Mouse (Mus musculus) forebrain, embryonic 12.5 days (tissue): ENCODE data around the gene Baz2b. TPM values are rescaled to one million over a fixed set of nuclear protein-coding genes. Genes with fewer than 3 reads are reported as not detected.

Source experiments
- ATAC-seq: fragments of 200-750 bp; cut with Nextera tagmentation; 2 replicates; pipeline ENCODE4 v1.8.0; 2017; ENCODE audit warnings: moderate TSS enrichment; ENCODE audit not compliant: low FRiP score
- H3K27ac ChIP-seq: fragments of 300-500 bp; sonication (generic); 2 replicates; pipeline ENCODE4 v1.5.1; 2016; ENCODE audit warnings: mild to moderate bottlenecking
- H3K27me3 ChIP-seq: fragments of 300-500 bp; sonication (generic); 2 replicates; pipeline ENCODE4 v1.6.1; 2016; ENCODE audit warnings: mild to moderate bottlenecking
- H3K36me3 ChIP-seq: fragments of 300-500 bp; sonication (generic); replicated peaks from 2 replicates; pipeline ENCODE4 v1.6.1; 2016; ENCODE audit warnings: mild to moderate bottlenecking
- H3K4me1 ChIP-seq: fragments of 300-500 bp; sonication (generic); 2 replicates; pipeline ENCODE4 v1.6.1; 2016
- H3K4me2 ChIP-seq: fragments of 300-500 bp; sonication (generic); 2 replicates; pipeline ENCODE4 v1.6.1; 2016; ENCODE audit warnings: mild to moderate bottlenecking, moderate library complexity
- H3K4me3 ChIP-seq: fragments of 300-500 bp; sonication (generic); replicated peaks from 2 replicates; pipeline ENCODE4 v1.5.1; 2016; ENCODE audit warnings: mild to moderate bottlenecking
- H3K9ac ChIP-seq: fragments of 300-500 bp; sonication (generic); 2 replicates; pipeline ENCODE4 v1.6.1; 2016; ENCODE audit warnings: mild to moderate bottlenecking
- H3K9me3 ChIP-seq: fragments of 300-500 bp; sonication (generic); 2 replicates; pipeline ENCODE4 v1.6.1; 2016
- WGBS: fragments of 180-500 bp; shearing (Covaris S2); methylation state at CpG from one replicate; pipeline ENCODE4 v1.1.7; 2016; 5-methylcytosine and 5-hydroxymethylcytosine counted together
- polyA plus RNA-seq: library from polyadenylated mRNA; unstranded; fragments of >200 nt; fragmentation: Nextera tagmentation; extraction: Ambion mirVana; gene quantifications from 2 replicates; pipeline ENCODE4 v1.2.1, GENCODE M21; 2016

Gene Baz2b
- polyA plus RNA-seq, 1 experiment from 2014 or later, result 85.6 TPM

DNA sequence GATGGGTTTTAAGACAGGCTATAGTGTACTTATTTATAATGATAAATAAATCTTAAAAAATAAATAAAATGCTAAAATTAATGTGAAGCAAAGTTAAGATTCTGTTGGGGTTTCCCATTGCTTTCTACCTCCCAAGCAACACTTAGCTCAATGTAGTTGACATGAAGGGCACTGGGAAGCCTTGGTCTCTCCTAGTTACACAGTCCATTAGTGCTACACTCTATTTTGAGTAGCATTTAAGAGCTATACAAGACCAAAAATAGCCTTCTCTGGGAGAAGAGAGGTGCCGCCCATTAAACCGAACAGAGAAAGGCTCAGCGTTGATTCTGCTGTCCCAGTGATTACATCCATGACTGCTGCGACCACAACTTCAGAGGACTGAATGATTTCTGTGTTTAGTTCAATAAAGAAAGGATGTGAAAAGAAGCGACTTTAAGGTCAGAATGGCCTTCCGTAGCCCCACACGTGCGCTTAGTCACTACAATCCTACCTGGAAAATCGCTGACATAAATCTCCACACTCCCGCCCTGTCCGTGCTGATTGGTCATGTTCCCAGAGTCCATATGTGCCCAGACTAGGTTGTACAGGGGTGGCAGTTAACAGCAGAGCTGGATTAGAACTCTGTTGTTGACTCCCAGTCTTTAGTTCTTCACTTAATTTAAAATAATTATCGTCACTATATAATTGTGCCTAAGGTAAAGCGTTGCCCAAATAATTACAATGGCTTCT lies 257.2 kb downstream of the Baz2b start:
- WGBS, result 94% methylated on average over 13 of the region's 13 CpGs
- no peak for ATAC-seq
- H3K9ac ChIP-seq, result no peak overlapping the region
- H3K9me3 ChIP-seq, result no peaks in the 10 kb centered on the region
- H3K4me1 ChIP-seq, result no peaks in the 10 kb centered on the region
- H3K4me3 ChIP-seq, result no peak overlapping the region
- H3K36me3 ChIP-seq, result peaks cover 36% of the 10 kb centered on the region
- H3K4me2 ChIP-seq, result no peak overlapping the region
- H3K27ac ChIP-seq, result no peak overlapping the region
- H3K27me3 ChIP-seq, result no peaks in the 10 kb centered on the region

DNA sequence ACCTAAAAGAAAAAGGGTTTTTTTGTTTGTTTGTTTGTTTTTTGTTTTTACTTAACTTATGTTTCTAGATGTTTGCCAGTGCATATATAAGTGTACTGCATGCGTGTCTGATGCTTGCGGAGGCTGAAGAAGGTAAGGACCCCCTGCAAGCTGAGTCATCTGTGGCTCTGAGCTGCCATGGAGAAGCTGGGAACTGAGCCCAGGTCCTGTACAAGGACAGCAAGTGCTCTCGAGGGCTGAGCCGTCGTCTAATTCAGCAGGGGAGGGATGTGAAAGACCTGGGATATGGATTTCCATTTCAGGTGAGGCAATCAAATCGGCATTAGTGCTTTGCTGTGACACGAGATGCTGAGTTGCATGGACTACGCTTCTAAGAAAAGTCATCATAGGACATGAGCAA lies 257.9 kb downstream of the Baz2b start:
- Histone ChIP-seq H3K9ac (no peak overlapping the region), H3K9me3 (no peaks in the 10 kb centered on the region), H3K36me3 (peaks cover 33% of the 10 kb centered on the region), H3K4me2 (no peak overlapping the region), H3K27ac (no peak overlapping the region), H3K4me1 (no peaks in the 10 kb centered on the region), H3K4me3 (no peak overlapping the region), H3K27me3 (no peaks in the 10 kb centered on the region)
- ATAC-seq, result no peak
- 94% methylated on average over 8 of the region's 8 CpGs for WGBS

DNA sequence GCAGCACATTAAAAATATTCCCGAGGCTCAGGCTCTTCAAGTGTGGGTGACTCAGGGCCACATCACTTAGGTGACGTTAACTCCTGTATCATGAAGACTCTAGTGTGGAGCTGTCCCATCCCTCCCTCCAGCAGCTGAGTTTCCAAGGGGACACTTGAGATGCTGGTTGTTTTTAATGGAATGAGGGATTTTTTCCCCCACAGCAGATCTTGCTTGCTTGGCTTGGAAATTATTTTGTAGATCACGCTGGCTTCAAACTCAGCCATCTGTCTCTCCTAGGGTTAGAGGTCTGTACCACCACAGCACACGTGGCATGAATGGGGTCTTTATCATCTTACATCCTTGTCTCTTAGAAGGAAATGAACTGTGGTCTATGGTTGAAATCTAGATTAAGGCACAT lies 258.5 kb downstream of the Baz2b start:
- no peaks in the 10 kb centered on the region for H3K27me3 ChIP-seq
- no peak overlapping the region for H3K27ac ChIP-seq
- H3K36me3 ChIP-seq, result peaks cover 32% of the 10 kb centered on the region
- H3K9ac ChIP-seq, result no peak overlapping the region
- no peaks in the 10 kb centered on the region for H3K9me3 ChIP-seq
- ATAC-seq, result no peak
- WGBS, result 84% methylated on average over 4 of the region's 4 CpGs
- H3K4me1 ChIP-seq, result no peaks in the 10 kb centered on the region
- no peak overlapping the region for H3K4me2 ChIP-seq
- H3K4me3 ChIP-seq, result no peak overlapping the region

DNA sequence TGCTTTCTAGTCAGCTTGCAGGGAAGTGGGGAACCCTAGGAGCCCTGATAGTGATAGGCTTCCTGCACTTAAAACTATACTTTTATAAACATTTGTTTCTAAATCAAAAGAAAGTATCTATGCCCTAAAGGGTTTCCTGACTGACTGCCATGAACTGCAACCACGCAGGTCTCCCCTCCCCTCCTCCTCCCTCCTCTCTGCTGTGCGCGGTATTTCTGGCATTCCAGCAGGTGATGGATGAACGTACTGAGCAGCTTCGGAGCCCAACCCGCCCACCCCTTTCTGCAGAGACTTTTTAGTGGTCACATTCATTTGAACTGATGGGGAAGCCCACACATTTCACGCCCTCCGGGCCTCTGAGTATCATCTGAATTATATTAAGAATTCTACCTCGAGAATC lies 273.3 kb downstream of the Baz2b start:
- no peak for ATAC-seq
- 40% methylated on average over 9 of the region's 9 CpGs for whole genome bisulfite sequencing

DNA sequence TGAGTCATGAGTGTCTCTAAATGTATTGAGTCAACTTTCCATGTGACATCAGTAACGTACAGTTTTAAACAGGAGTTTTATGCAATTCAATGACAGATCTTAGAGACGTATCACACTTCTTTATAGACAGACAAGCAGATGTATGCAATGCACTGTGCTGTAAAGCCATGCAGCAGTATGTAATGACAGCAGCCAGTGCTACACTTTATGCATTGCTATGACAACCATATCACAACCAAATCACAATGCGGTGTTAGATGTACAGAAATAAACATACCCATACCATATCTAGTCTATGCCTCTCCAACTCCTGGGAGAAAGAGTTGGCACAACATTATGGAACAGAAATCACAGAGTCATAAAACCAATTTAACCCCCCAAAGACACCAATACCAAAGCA lies 276.5 kb downstream of the Baz2b start:
- peaks cover 20% of the 10 kb centered on the region for H3K36me3 ChIP-seq
- no peak overlapping the region for H3K4me2 ChIP-seq
- no peak overlapping the region for H3K27ac ChIP-seq
- no peaks in the 10 kb centered on the region for H3K27me3 ChIP-seq
- no peak for ATAC-seq
- H3K4me3 ChIP-seq, result no peak overlapping the region
- no peaks in the 10 kb centered on the region for H3K4me1 ChIP-seq
- no peak overlapping the region for H3K9ac ChIP-seq
- no peaks in the 10 kb centered on the region for H3K9me3 ChIP-seq
- WGBS, result 95% methylated on average over 3 of the region's 3 CpGs

More for the DNA sequence above, 273.3 kb downstream of the Baz2b start:
- Histone ChIP-seq H3K9ac (no peak overlapping the region), H3K4me1 (no peaks in the 10 kb centered on the region), H3K27me3 (no peaks in the 10 kb centered on the region), H3K27ac (no peak overlapping the region), H3K4me2 (no peak overlapping the region), H3K9me3 (no peaks in the 10 kb centered on the region), H3K4me3 (no peak overlapping the region), H3K36me3 (peaks cover 26% of the 10 kb centered on the region)

DNA sequence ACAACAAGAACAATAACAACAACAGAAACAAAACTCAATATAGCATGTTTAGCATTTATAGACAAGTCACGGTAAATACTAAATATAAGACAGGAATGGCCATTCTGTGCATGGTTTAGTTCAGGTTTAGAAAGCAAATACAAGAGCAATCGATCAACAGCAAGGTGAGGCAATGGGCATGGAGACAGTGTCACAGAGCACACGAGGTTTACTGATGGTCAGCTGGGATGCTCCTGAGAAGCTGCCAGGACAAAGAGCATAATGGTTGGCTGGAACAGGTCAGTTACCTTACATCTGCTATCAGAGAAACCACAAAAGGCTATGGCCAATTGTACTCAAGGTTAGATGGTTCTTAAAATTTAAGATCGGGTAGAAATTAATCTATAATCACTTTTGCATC lies 277.4 kb downstream of the Baz2b start:
- peaks cover 20% of the 10 kb centered on the region for H3K36me3 ChIP-seq
- no peak overlapping the region for H3K4me3 ChIP-seq
- H3K9me3 ChIP-seq, result no peaks in the 10 kb centered on the region
- no peak overlapping the region for H3K9ac ChIP-seq
- no peak for ATAC-seq
- 95% methylated on average over 4 of the region's 4 CpGs for WGBS
- H3K27me3 ChIP-seq, result no peaks in the 10 kb centered on the region
- no peaks in the 10 kb centered on the region for H3K4me1 ChIP-seq
- no peak overlapping the region for H3K4me2 ChIP-seq
- no peak overlapping the region for H3K27ac ChIP-seq

DNA sequence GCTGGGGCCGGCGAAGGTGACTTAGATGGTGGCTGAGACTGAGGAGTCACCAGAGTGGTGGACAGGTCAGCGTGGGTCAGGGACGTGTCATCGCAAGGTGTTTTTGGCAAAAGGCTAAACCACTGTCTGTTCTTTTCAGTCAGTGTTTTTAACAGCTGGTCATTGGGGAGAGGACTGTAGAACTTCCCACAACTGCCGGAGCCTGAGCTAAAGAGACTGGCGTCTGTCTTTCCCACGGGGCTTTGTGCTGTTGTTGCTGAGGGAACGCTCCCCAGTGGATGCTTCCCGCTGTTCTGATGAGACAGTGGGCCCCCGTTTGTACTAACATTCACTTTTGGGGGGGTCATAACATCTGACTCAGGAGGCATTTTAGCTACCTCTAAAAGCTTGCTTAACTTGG lies 296.0 kb downstream of the Baz2b start:
- Histone ChIP-seq H3K27ac (no peak overlapping the region), H3K4me3 (no peak overlapping the region), H3K27me3 (no peaks in the 10 kb centered on the region), H3K4me2 (no peak overlapping the region), H3K4me1 (no peaks in the 10 kb centered on the region), H3K9me3 (no peaks in the 10 kb centered on the region), H3K36me3 (peaks cover 68% of the 10 kb centered on the region), H3K9ac (no peak overlapping the region)
- no peak for ATAC-seq
- WGBS, result 84% methylated on average over 11 of the region's 11 CpGs

DNA sequence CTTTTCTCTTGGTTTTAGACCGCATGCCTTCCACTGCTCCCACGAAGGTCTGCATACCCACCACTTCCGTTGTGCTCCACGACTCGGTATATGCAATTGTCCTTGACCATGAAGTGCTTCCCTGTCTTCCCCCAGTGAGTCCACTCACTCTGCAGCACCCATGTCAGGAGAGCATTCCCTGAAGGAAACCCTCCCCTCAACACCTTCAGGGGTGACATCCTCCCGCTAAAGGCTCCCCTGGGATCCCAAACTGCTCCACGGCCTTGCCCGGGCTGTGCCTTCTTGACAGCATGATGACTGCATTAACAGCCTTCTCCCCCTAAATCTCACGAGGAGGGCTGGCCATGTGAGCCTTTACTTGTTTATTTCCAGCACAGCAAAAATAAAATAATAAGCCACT lies 301.6 kb downstream of the Baz2b start:
- no peak overlapping the region for H3K4me3 ChIP-seq
- WGBS, result 94% methylated on average over 9 of the region's 9 CpGs
- no peaks in the 10 kb centered on the region for H3K27me3 ChIP-seq
- H3K9ac ChIP-seq, result no peak overlapping the region
- no peak overlapping the region for H3K27ac ChIP-seq
- H3K4me2 ChIP-seq, result no peak overlapping the region
- no peaks in the 10 kb centered on the region for H3K9me3 ChIP-seq
- ATAC-seq, result no peak
- no peaks in the 10 kb centered on the region for H3K4me1 ChIP-seq
- peaks cover 62% of the 10 kb centered on the region for H3K36me3 ChIP-seq

DNA sequence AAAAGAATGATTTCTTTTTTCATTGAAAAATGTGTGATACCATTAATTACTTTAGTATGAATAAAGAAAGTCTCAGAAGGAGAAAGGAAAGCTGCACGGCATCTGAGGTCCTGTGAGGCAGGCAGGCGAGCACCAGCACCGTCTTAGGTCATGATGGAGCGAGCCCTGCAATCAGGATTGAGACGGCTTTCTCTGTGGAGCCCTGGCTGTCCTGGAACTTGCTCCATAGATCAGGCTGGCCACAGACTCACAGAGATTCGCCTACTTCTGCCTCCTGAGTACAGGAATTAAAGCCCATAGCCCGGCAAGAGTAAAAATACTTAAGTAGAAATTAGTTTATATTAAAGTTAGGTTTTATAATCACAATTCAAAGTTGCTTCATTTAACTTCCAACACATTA lies 305.6 kb downstream of the Baz2b start:
- WGBS, result 83% methylated on average over 7 of the region's 7 CpGs
- Histone ChIP-seq H3K4me3 (no peak overlapping the region), H3K36me3 (peaks cover 64% of the 10 kb centered on the region), H3K4me2 (no peak overlapping the region), H3K27ac (no peak overlapping the region), H3K9ac (no peak overlapping the region), H3K4me1 (no peaks in the 10 kb centered on the region), H3K27me3 (no peaks in the 10 kb centered on the region), H3K9me3 (no peaks in the 10 kb centered on the region)
- no peak for ATAC-seq

DNA sequence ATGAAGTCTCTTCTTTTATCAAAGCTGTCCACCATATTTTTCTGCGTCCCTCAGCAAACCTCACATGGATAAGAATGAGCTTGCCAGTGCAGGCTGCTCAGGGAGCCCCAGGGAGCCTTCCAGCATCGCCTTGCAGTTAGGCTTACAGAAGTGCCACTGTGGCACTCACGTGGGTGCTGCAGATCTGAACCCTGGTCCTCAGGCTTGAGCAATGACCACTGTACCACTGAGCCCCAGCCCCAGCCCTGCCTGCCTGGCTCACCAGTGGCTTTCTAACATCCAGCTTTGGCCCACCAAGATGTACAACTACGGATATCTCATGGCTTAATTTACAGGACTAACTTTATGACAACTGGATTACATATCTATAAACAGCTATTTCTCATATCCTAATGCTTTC lies 311.0 kb downstream of the Baz2b start:
- H3K4me2 ChIP-seq, result no peak overlapping the region
- WGBS, result 77% methylated on average over 4 of the region's 4 CpGs
- no peak overlapping the region for H3K27ac ChIP-seq
- no peak overlapping the region for H3K4me3 ChIP-seq
- H3K9ac ChIP-seq, result no peak overlapping the region
- H3K27me3 ChIP-seq, result no peaks in the 10 kb centered on the region
- no peak for ATAC-seq
- no peaks in the 10 kb centered on the region for H3K4me1 ChIP-seq
- no peaks in the 10 kb centered on the region for H3K9me3 ChIP-seq
- peaks cover 57% of the 10 kb centered on the region for H3K36me3 ChIP-seq

DNA sequence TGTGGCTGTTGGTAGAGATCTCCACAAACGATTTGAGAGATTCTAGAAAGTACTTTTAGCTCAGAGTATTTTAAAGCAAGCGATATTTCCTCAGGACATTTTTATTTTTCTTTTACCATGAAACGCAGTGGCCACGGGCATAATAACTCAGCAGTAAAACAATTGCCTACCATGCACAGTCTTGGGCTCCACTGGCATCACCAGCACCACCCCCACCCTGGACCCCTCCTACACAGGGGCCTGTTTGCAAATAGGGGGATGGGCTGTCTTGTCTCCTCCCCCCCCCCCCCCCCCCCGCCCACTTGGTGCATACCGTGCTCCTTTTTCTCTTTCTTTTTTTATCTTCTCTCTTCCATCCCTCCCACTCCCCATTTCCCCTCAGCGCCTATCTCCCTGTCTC lies 311.5 kb downstream of the Baz2b start:
- Histone ChIP-seq H3K4me1 (no peaks in the 10 kb centered on the region), H3K9me3 (no peaks in the 10 kb centered on the region), H3K36me3 (peaks cover 57% of the 10 kb centered on the region), H3K4me2 (no peak overlapping the region), H3K27me3 (no peaks in the 10 kb centered on the region), H3K9ac (no peak overlapping the region), H3K4me3 (no peak overlapping the region), H3K27ac (no peak overlapping the region)
- no peak for ATAC-seq
- 87% methylated on average over 6 of the region's 7 CpGs for WGBS

DNA sequence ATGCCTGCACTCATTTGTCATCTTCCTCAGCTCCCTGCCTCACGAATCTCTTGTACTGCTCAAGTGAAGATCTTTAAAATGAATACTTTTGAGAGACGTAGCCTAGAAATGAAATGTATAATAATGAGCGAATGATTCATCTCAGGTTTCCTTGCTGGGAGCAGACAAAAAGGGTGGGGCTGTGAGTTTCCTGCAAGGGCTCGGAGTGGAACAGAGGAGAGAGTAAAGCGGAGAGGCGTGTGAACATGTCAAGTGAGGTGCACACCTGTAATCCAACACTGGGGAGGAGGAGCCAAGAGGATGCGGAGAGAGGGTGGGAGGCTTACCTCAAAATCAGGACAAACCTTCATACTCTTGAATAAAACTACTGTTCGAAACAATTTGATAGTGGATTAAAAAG lies 312.8 kb downstream of the Baz2b start:
- H3K9ac ChIP-seq, result no peak overlapping the region
- no peak overlapping the region for H3K27ac ChIP-seq
- H3K4me1 ChIP-seq, result no peaks in the 10 kb centered on the region
- peaks cover 51% of the 10 kb centered on the region for H3K36me3 ChIP-seq
- H3K4me2 ChIP-seq, result no peak overlapping the region
- 90% methylated on average over 8 of the region's 8 CpGs for WGBS
- no peaks in the 10 kb centered on the region for H3K9me3 ChIP-seq
- ATAC-seq, result no peak
- H3K27me3 ChIP-seq, result no peaks in the 10 kb centered on the region
- no peak overlapping the region for H3K4me3 ChIP-seq

DNA sequence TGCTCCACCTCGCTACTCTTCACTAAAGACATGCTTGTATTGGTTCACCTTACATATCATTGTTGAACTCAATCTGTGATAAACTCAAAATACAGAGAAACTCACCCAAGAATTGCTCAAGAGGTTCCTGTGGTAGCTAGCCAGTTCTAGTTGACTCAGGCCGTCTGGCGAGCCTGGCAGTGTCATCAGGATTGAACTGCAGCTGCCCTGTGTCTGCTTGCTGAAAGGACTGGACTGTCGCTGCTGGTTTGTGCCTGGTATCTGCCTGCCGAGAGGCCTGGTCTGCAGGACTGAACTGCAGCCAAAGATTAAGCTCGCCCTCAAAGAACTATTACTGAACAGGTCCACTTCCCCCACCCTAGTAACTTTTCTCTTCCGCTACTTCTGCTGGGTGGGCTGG lies 313.2 kb downstream of the Baz2b start:
- Histone ChIP-seq H3K27me3 (no peaks in the 10 kb centered on the region), H3K4me2 (no peak overlapping the region), H3K4me3 (no peak overlapping the region), H3K27ac (no peak overlapping the region), H3K9ac (no peak overlapping the region), H3K36me3 (peaks cover 47% of the 10 kb centered on the region), H3K9me3 (no peaks in the 10 kb centered on the region), H3K4me1 (no peaks in the 10 kb centered on the region)
- no peak for ATAC-seq
- 87% methylated on average over 7 of the region's 7 CpGs for WGBS
